Mouse (Mus musculus): ENCODE measurements around the gene Rasal2.
"Not testable (repeated sequence)": the region's sequence is repeated elsewhere in the genome, so short reads cannot be mapped to it uniquely, and the experiment has no call there.

The Rasal2 gene

GRCm38 (mm10) chr1:157243576-157244452, 168.6 kb downstream of the Rasal2 start:
- no peak for DNase-seq (ENCODE audit: low read depth, low spot score)

GRCm38 (mm10) chr1:157239687-157240086, 172.7 kb downstream of the Rasal2 start:
- no peak for DNase-seq (ENCODE audit: low read depth, low spot score)

- not testable (repeated sequence) for DNase-seq (ENCODE audit: low read depth, low spot score)
Observed at GRCm38 (mm10) chr1:157236650-157237344, 175.6 kb downstream of the Rasal2 start.

- DNase-seq (ENCODE audit: low read depth, low spot score): no peak
Observed at GRCm38 (mm10) chr1:157233451-157233850, 178.9 kb downstream of the Rasal2 start.

- DNase-seq (ENCODE audit: low read depth, low spot score): no peak
Observed at GRCm38 (mm10) chr1:157232372-157232771, 180.0 kb downstream of the Rasal2 start.

- no peak for DNase-seq (ENCODE audit: low read depth, low spot score)
Observed at GRCm38 (mm10) chr1:157231016-157231415, 181.4 kb downstream of the Rasal2 start.

- DNase-seq (ENCODE audit: low read depth, low spot score): no peak
Observed at GRCm38 (mm10) chr1:157230386-157230785, 182.0 kb downstream of the Rasal2 start.

- no peak for DNase-seq (ENCODE audit: low read depth, low spot score)
Observed at GRCm38 (mm10) chr1:157225013-157225412, 187.4 kb downstream of the Rasal2 start.

- no peak for DNase-seq (ENCODE audit: low read depth, low spot score)
Observed at GRCm38 (mm10) chr1:157220910-157221309, 191.5 kb downstream of the Rasal2 start.

GRCm38 (mm10) chr1:157220466-157220865, 191.9 kb downstream of the Rasal2 start:
- no peak for DNase-seq (ENCODE audit: low read depth, low spot score)

GRCm38 (mm10) chr1:157208754-157209153, 203.6 kb downstream of the Rasal2 start:
- no peak for DNase-seq (ENCODE audit: low read depth, low spot score)

GRCm38 (mm10) chr1:157205685-157206084, 206.7 kb downstream of the Rasal2 start:
- no peak for DNase-seq (ENCODE audit: low read depth, low spot score)

- no peak for DNase-seq (ENCODE audit: low read depth, low spot score)
Observed at GRCm38 (mm10) chr1:157183043-157183442, 229.4 kb downstream of the Rasal2 start.

GRCm38 (mm10) chr1:157182431-157182830, 230.0 kb downstream of the Rasal2 start:
- DNase-seq (ENCODE audit: low read depth, low spot score): no peak

- DNase-seq (ENCODE audit: low read depth, low spot score): no peak
Observed at GRCm38 (mm10) chr1:157181081-157181480, 231.3 kb downstream of the Rasal2 start.

GRCm38 (mm10) chr1:157178988-157179764, 233.2 kb downstream of the Rasal2 start:
- DNase-seq (ENCODE audit: low read depth, low spot score): no peak

GRCm38 (mm10) chr1:157169292-157169691, 243.1 kb downstream of the Rasal2 start:
- no peak for DNase-seq (ENCODE audit: low read depth, low spot score)

- no peak for DNase-seq (ENCODE audit: low read depth, low spot score)
Observed at GRCm38 (mm10) chr1:157168891-157169290, 243.5 kb downstream of the Rasal2 start.

- no peak for DNase-seq (ENCODE audit: low read depth, low spot score)
Observed at GRCm38 (mm10) chr1:157153781-157154180, 258.6 kb downstream of the Rasal2 start.

GRCm38 (mm10) chr1:157150107-157150506, 262.3 kb downstream of the Rasal2 start:
- DNase-seq (ENCODE audit: low read depth, low spot score): no peak

- DNase-seq (ENCODE audit: low read depth, low spot score): no peak
Observed at GRCm38 (mm10) chr1:157144621-157145020, 267.8 kb downstream of the Rasal2 start.

- DNase-seq (ENCODE audit: low read depth, low spot score): no peak
Observed at GRCm38 (mm10) chr1:157143326-157143932, 269.0 kb downstream of the Rasal2 start.

Data from WW6 (cell line).